Mouse (Mus musculus): ENCODE measurements around the gene Mrps27.
A peak's percentile ranks its signal among the peaks of the same experiment; 100 is the strongest.

Gene Mrps27

DNA sequence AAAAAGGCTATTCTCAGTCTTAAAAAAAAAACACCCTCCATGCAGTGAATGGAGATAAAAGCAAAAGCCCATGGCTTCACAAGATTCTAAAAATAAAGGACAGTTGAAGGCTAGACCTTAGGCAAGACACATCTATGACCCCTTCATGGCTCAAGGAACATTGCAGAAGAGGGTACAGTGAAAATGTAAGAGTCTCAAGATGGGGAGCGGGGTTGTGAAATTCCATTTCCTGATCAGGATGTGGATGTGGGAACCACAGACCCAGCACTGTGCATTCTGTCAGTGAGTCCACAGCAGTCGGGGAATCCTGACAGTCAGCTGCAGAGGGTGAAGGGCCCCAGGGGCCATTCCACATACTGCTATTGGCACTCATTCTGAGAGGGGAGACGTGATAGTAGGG lies 48.5 kb downstream of the Mrps27 start:
- no peak for DNase-seq

GRCm38 (mm10) chr13:99394694-99395093 lies 50.1 kb downstream of the Mrps27 start:
- no peak for DNase-seq

DNA sequence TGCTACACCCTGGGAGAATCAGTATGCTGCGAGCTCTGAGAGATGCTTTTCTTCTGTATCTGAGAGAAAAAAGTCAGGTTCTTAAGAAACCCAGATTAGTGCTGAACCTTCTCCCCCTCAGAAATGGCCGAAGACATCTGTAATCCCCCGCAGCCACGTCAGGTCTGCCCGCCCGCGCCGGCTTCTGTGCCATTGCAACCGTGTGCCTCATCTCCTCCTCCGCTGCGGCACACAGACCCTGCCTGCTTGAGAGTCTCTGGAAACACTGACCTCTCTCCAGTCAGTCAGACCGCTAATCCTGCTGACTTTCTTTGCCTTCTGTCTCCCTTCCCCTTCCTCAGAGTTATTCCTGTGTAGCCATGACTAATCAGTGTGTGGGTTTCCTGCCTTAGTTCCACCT lies 50.9 kb downstream of the Mrps27 start:
- no peak for DNase-seq

DNA sequence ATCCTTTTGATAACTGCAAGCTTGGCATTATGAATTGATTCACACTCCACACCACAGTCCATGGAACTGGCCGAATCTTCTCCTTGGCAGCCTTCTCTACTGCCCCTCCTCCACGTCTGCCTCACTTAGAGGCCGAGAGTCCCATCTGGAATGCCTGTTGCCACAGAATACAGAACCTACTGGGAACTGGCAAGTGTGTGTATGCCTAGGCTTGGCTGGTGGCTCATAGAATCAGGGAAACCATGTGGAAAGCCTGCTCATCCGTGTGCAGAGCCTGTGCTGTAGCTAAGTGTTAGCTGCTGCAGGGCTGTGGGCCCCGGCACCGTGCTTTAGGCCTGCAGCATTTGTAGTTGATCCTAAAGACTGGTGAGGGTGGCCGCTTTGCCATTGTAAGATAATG lies 52.6 kb downstream of the Mrps27 start:
- no peak for DNase-seq

DNA sequence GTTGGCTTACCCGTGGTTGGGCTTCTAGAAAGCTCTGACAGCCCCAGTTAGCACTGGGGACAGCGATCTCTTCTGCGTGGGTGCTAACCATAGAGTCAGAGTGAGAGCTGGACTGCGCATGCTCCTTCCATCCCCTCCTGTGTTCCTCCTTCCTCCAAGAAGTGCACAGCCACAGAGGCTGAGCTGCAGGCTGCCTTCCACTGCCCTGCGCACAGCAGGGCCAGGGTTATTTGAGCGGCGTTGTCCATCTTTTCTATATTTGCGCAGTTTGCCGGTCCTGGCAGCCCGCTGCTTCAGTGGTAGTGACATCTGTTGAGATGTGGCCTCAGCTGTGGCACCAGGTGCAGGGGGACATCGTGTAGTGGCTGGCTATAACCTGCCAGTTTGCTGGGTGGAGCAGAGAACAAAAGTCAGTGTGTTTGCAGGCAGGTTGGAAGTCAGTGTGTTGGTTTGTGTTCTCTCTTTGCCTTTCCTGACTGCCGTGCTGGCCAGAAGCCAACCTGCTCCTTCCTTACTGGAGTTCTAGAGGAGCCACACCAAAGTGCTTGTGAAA lies 53.6 kb downstream of the Mrps27 start:
- DNase-seq = no peak

DNA sequence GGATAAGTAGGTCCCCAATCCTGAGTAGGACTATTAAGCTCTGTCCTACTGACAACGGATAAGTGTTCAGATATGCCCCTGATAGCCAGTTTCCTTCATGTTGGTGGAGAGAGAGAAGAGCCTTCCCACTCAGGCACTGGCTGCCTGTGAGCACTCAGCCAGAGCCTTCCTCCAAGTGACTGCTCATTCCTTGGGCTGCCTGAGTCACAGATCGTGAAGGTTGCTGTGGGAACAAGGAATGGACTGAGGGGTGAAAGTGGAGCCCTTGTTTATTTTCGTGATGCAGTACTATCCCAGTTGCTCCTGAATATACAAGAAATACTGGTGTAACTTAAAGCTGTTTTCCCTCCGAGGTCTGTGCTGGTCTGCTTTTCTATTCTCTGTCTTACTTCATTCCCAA lies 54.8 kb downstream of the Mrps27 start:
- no peak for DNase-seq

DNA sequence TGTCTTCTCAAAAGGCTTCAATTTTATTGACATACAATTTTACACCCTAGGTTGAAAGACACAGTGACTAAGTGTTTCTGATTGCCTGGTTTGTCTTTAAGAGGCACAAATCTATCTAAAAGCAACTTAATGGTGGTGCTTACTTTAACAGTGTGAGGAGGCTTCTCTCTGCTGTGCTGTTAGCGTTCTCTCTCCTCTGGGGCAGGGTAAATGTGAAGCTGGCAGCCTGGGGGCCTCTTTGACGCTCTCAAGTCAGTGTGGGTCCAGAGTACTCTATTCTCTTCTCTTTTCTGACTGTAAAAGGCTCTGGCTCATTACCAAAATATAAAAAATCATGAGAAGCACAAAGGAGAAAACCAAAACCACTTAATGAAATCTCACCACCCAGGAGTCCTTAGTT lies 64.6 kb downstream of the Mrps27 start:
- no peak for DNase-seq

- peak in 1 of 2 experiments; percentile 21 for DNase-seq
Measured at GRCm38 (mm10) chr13:99410611-99411515, 66.3 kb downstream of the Mrps27 start.

GRCm38 (mm10) chr13:99411761-99412160 lies 67.2 kb downstream of the Mrps27 start:
- DNase-seq = no peak

GRCm38 (mm10) chr13:99412477-99413080 lies 68.0 kb downstream of the Mrps27 start:
- DNase-seq = peak in 1 of 2 experiments; percentile 20

DNA sequence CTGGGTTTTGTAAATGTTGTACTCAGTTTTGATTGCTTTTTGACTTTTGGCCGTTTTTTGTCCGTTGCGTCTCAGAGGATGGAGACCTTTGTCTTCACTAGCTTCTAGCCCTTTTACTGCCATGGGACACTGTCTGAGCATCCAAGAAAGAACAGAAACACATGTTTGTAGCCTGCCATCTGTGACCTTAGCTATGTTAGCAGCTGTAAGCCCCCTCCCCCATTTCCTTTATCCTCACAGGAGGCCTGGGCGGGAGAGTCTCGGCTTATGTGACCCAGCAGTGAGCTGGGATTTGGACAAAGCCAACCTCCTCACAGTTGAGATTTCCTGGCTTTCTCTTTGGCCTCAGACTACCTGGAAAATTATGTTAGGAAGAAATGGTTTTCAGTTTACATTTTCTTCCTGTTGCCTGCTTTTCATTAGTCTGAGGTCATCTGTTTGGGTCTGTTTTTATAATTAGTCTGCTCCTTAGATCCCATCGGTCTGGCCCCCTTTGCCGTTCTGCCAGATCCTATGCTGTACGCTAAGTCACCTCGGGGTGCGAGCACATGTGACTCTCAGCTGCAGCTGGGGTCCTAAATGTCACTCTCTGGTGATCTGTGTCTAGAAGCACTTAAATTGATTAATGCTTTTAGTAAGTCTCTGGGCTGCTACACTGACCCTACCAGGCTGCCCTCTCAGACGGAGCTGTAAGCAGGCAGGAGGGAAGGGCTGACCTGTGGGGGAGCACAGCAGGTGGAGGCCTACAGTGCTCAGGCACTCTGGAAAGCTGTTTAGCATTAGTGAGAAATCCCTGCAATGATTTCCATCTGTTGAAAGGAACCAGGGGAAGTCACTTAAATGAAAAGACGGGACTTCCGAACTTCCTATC lies 69.1 kb downstream of the Mrps27 start:
- no peak for DNase-seq

DNA sequence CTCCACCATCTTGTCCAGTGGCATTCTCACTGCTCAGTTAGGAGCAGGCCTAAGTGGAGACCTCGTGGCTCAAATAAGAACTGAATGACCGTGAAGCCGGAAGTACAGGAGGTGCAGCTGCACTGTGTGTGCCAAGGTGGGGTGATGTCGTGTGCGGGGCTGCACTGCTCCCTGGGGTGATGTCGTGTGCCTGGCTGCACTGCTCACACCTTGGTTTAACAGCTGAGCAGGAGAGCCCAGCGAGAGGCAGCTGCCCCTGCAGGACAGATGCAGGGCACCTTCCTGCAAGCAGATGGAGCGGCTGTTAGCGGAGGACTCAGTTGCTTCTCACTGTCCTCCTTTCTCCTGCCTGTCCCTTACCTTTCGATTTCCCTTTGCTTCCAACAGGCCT lies 69.8 kb downstream of the Mrps27 start:
- no peak for DNase-seq

GRCm38 (mm10) chr13:99416601-99417000 lies 72.0 kb downstream of the Mrps27 start:
- no peak for DNase-seq

- DNase-seq = no peak
Measured at GRCm38 (mm10) chr13:99423581-99423980, 79.0 kb downstream of the Mrps27 start.

- no peak for DNase-seq
Measured at GRCm38 (mm10) chr13:99433068-99434008, 88.8 kb downstream of the Mrps27 start.

DNA sequence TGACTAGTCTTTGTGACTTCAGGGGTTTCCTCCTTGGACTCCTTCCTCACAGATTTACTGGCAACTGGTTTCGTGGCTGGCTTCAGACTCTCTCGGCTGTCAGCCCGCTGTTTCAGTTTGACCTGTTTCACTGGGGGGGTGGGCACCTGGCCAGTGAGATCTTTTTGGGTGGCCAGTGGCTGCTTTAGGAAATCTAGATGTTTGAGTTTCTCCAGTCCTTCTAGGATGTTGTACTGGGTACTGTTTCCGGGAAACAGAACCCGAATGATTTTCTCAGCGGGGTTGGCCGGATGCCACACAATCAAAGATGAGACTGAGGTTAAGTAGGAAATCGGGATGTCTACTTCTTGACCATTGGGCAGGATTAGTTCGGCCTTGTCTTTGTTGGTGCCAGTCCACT lies 89.9 kb downstream of the Mrps27 start:
- DNase-seq = no peak

DNA sequence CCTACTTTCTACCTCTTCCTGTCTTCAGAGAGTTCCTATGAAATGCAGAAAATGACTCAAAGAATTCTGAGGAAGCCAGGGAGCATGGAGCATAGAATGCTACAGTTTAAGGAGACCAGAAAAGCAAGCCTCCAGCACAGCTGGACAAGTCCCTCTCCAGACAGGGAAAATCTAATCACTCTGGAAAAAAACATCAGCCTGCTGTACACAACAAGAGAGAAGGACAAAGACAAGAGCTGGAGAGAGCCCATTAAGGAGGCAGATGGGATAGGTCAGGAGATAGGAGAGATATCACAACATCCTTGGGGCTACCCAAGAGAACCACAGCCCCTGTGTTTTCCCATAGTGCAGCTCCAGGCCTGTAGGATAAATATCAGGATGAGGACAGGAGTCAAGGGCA lies 92.5 kb downstream of the Mrps27 start:
- no peak for DNase-seq

DNA sequence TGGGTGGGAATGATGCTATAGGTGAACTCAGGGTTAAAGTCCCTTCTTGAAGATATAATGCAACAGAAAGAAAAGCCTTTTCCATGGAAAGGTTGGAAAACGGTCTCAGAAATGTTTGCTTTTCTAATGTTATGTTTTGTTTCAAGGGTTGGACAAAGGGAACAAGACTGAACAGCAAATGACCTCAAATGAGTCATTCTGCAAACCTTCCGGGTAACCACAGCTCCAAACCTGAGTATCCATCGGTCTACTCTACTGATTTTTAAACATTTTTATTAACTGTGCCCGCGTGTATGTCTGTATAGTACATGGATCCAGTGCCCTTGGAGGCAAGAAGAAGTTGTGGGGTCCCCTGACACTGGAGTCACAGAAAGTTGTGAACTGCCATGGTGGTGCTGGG lies 94.8 kb downstream of the Mrps27 start:
- no peak for DNase-seq

GRCm38 (mm10) chr13:99440228-99440627 lies 95.6 kb downstream of the Mrps27 start:
- no peak for DNase-seq

GRCm38 (mm10) chr13:99441700-99442433 lies 97.3 kb downstream of the Mrps27 start:
- no peak for DNase-seq
